Mouse (Mus musculus) mesoderm, embryonic 11.5 days (tissue): ENCODE measurements at regions not wholly inside any gene's neighbourhood (a gene's known extent, or its start where the extent isn't known, plus 50 kb on each side); places are given as distances from the start of the nearest gene placed in this dataset.

Source experiments
- DNase-seq: peaks from one replicate; pipeline ENCODE4 v3.0.0-alpha.2; 2012; ENCODE audit warnings: low read depth, low spot score

- no peak for DNase-seq
Observed at GRCm38 (mm10) chr16:79718230-79718629, 627.3 kb upstream of the Tmprss15 start.

- no peak for DNase-seq
Observed at GRCm38 (mm10) chr16:79692444-79692843, 601.5 kb upstream of the Tmprss15 start.

GRCm38 (mm10) chr16:79651162-79651741 is 560.4 kb upstream of the Tmprss15 start:
- no peak for DNase-seq

- DNase-seq = no peak
Observed at GRCm38 (mm10) chr16:79640898-79641297, 550.0 kb upstream of the Tmprss15 start.

- DNase-seq = peak; percentile 6
Observed at GRCm38 (mm10) chr16:79627139-79627538, 536.2 kb upstream of the Tmprss15 start.

- DNase-seq = no peak
Observed at GRCm38 (mm10) chr16:79611002-79611401, 520.1 kb upstream of the Tmprss15 start.

GRCm38 (mm10) chr16:79590891-79591290 is 500.0 kb upstream of the Tmprss15 start:
- DNase-seq = no peak

- peak; percentile 12 for DNase-seq
Observed at GRCm38 (mm10) chr16:79585745-79586144, 494.8 kb upstream of the Tmprss15 start.

GRCm38 (mm10) chr16:79570867-79571266 is 480.0 kb upstream of the Tmprss15 start:
- DNase-seq = no peak

- DNase-seq = peak; percentile 7
Observed at GRCm38 (mm10) chr16:79534370-79534769, 443.5 kb upstream of the Tmprss15 start.

- no peak for DNase-seq
Observed at GRCm38 (mm10) chr16:79492493-79492892, 401.6 kb upstream of the Tmprss15 start.

GRCm38 (mm10) chr16:79450871-79451270 is 360.0 kb upstream of the Tmprss15 start:
- DNase-seq = no peak

GRCm38 (mm10) chr16:79449732-79450131 is 358.8 kb upstream of the Tmprss15 start:
- DNase-seq = peak; percentile 61

- DNase-seq = no peak
Observed at GRCm38 (mm10) chr16:79407385-79407784, 316.5 kb upstream of the Tmprss15 start.

GRCm38 (mm10) chr16:79406216-79406615 is 315.3 kb upstream of the Tmprss15 start:
- no peak for DNase-seq

GRCm38 (mm10) chr16:79404064-79404463 is 313.2 kb upstream of the Tmprss15 start:
- DNase-seq = no peak

- DNase-seq = no peak
Observed at GRCm38 (mm10) chr16:79400100-79400499, 309.2 kb upstream of the Tmprss15 start.

GRCm38 (mm10) chr16:79398476-79398875 is 307.6 kb upstream of the Tmprss15 start:
- DNase-seq = no peak

GRCm38 (mm10) chr16:79394425-79394824 is 303.5 kb upstream of the Tmprss15 start:
- DNase-seq = no peak

- no peak for DNase-seq
Observed at GRCm38 (mm10) chr16:79386421-79386820, 295.5 kb upstream of the Tmprss15 start.

- no peak for DNase-seq
Observed at GRCm38 (mm10) chr16:79350127-79350526, 259.2 kb upstream of the Tmprss15 start.

- DNase-seq = peak; percentile 22
Observed at GRCm38 (mm10) chr16:79342453-79342852, 251.6 kb upstream of the Tmprss15 start.

GRCm38 (mm10) chr16:79336416-79336815 is 245.5 kb upstream of the Tmprss15 start:
- no peak for DNase-seq

- no peak for DNase-seq
Observed at GRCm38 (mm10) chr16:79336016-79336415, 245.1 kb upstream of the Tmprss15 start.
